Mouse (Mus musculus) adipose tissue, adult 10 weeks (tissue): ENCODE measurements around the gene Btbd35f18. TPM values are rescaled to one million over a fixed set of nuclear protein-coding genes. Genes with fewer than 3 reads are reported as not detected.

ENCODE experiments used
- polyA plus RNA-seq: library from polyadenylated mRNA; stranded (reverse); fragments of 350-450 nt; fragmentation: Illumina TruSeq; extraction: RNeasy Lipid Tissue Mini Kit (QIAGEN cat#74804); gene quantifications from one replicate; pipeline ENCODE4 v1.2.3, GENCODE M21; 2014; ENCODE audit warnings: low read depth, low replicate concordance

Btbd35f18 gene
- polyA plus RNA-seq: not detected

DNA sequence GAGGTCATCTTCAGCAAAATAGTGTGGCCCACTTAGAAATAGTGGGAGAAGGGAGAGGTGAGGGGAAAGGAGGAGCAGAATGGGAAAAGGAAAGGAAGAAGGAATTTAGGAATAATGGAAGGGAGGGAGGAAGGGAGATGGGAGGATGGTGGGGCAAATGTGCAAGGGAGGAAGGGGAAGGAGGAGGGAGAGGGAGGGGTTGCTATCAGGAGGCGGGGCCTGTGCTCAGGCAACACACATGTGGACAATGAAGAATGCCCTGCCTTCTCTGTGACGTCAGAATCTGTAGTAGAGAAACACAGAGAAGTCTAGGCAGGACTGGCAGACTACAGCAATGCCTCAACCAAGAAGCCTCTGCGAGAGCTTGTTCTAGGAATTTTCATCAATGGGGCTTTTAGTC, at the start of gene Btbd35f18:
Gene Btbd35f18 (plus strand): TSS at position 301 of the 400 bp plus-strand sequence.

Other genes with a start within 250 kb of the Btbd35f18 start
- not detected for gene Btbd35f10, start 52.7 kb downstream of the Btbd35f18 start, polyA plus RNA-seq